Mouse (Mus musculus) midbrain, embryonic 15.5 days (tissue): Measurements from ENCODE around the gene Amdhd1. TPM values are rescaled to one million over a fixed set of nuclear protein-coding genes. Genes with fewer than 3 reads are reported as not detected.

Experiments
- ATAC-seq: fragments of 200-750 bp; cut with Nextera tagmentation; replicated peaks from 2 replicates; pipeline ENCODE4 v1.8.0; 2017; ENCODE audit warnings: moderate TSS enrichment
- H3K27ac ChIP-seq: fragments of 300-500 bp; sonication (generic); 2 replicates; pipeline ENCODE4 v1.5.1; 2015; ENCODE audit warnings: mild to moderate bottlenecking, inconsistent platforms
- H3K27me3 ChIP-seq: fragments of 300-500 bp; sonication (generic); replicated peaks from 2 replicates; pipeline ENCODE4 v1.6.1; 2015; ENCODE audit warnings: inconsistent platforms
- H3K36me3 ChIP-seq: fragments of 300-500 bp; sonication (generic); replicated peaks from 2 replicates; pipeline ENCODE4 v1.6.1; 2015; ENCODE audit warnings: inconsistent platforms
- H3K4me1 ChIP-seq: fragments of 300-500 bp; sonication (generic); 2 replicates; pipeline ENCODE4 v1.6.1; 2015; ENCODE audit warnings: inconsistent platforms
- H3K4me2 ChIP-seq: fragments of 300-500 bp; sonication (generic); 2 replicates; pipeline ENCODE4 v1.6.1; 2015; ENCODE audit warnings: inconsistent platforms, mild to moderate bottlenecking, moderate library complexity
- H3K4me3 ChIP-seq: fragments of 300-500 bp; sonication (generic); 2 replicates; pipeline ENCODE4 v1.5.1; 2015; ENCODE audit warnings: mild to moderate bottlenecking, inconsistent platforms
- H3K9ac ChIP-seq: fragments of 300-500 bp; sonication (generic); 2 replicates; pipeline ENCODE4 v1.6.1; 2015; ENCODE audit warnings: mild to moderate bottlenecking, inconsistent platforms
- H3K9me3 ChIP-seq: fragments of 300-500 bp; sonication (generic); 2 replicates; pipeline ENCODE4 v1.6.1; 2016; ENCODE audit warnings: inconsistent platforms
- WGBS: fragments of 180-500 bp; shearing (Covaris S2); methylation state at CpG from one replicate; pipeline ENCODE4 v1.1.7; 2015; ENCODE audit warnings: mixed read lengths; 5-methylcytosine and 5-hydroxymethylcytosine counted together
- polyA plus RNA-seq: library from polyadenylated mRNA; unstranded; fragments of >200 nt; fragmentation: Nextera tagmentation; extraction: Ambion mirVana; gene quantifications from 2 replicates; pipeline ENCODE4 v1.2.1, GENCODE M21; 2015

The Amdhd1 gene
- polyA plus RNA-seq, 1 experiment from 2014 or later = 0.06 TPM

GRCm38 (mm10) chr10:93488828-93489226, 51.0 kb downstream of the Amdhd1 start:
- Histone ChIP-seq H3K4me1 (peaks cover 8% of the 10 kb centered on the region), H3K9ac (no peak overlapping the region), H3K27me3 (no peaks in the 10 kb centered on the region), H3K4me2 (no peak overlapping the region), H3K36me3 (no peaks in the 10 kb centered on the region), H3K27ac (no peak overlapping the region), H3K4me3 (no peak overlapping the region), H3K9me3 (no peaks in the 10 kb centered on the region)
- ATAC-seq = no peak
- 75% methylated on average over 6 of the region's 6 CpGs for WGBS

- H3K27ac ChIP-seq = no peak within 1 kb of the TSS
- H3K4me1 ChIP-seq = peaks cover 8% of the 10 kb centered on the region
- no peaks in the 10 kb centered on the region for H3K9me3 ChIP-seq
- 45% methylated on average over 17 of the region's 17 CpGs for WGBS
- no peaks in the 10 kb centered on the region for H3K36me3 ChIP-seq
- H3K9ac ChIP-seq = no peak within 1 kb of the TSS
- no peaks in the 10 kb centered on the region for H3K27me3 ChIP-seq
- no peak within 1 kb of the TSS for H3K4me3 ChIP-seq
- no peak for ATAC-seq
- no peak within 1 kb of the TSS for H3K4me2 ChIP-seq
These were observed 51.6 kb downstream of the Amdhd1 start, which contains the start of gene Hal for GRCm38 (mm10) chr10:93488066-93488827. Hal (plus strand) TSS chr10:93488768.

GRCm38 (mm10) chr10:93486622-93487021, 53.2 kb downstream of the Amdhd1 start:
- peaks cover 6% of the 10 kb centered on the region; the same call in 1 of the 2 replicates for H3K36me3 ChIP-seq
- no peak overlapping the region for H3K4me3 ChIP-seq
- ATAC-seq = no peak
- H3K27ac ChIP-seq = no peak overlapping the region
- H3K9ac ChIP-seq = no peak overlapping the region
- H3K4me2 ChIP-seq = no peak overlapping the region
- no peaks in the 10 kb centered on the region for H3K9me3 ChIP-seq
- H3K27me3 ChIP-seq = no peaks in the 10 kb centered on the region
- WGBS = 24% methylated on average over 4 of the region's 4 CpGs
- peaks cover 8% of the 10 kb centered on the region for H3K4me1 ChIP-seq

- no peak overlapping the region for H3K9ac ChIP-seq
- peaks cover 13% of the 10 kb centered on the region; the same call in 1 of the 2 replicates for H3K36me3 ChIP-seq
- whole genome bisulfite sequencing = 83% methylated on average over 8 of the region's 8 CpGs
- no peak overlapping the region for H3K4me2 ChIP-seq
- H3K9me3 ChIP-seq = no peaks in the 10 kb centered on the region
- peak; percentile 46; the same call in 1 of the 2 replicates for ATAC-seq
- peaks cover 8% of the 10 kb centered on the region for H3K4me1 ChIP-seq
- H3K4me3 ChIP-seq = no peak overlapping the region
- H3K27ac ChIP-seq = no peak overlapping the region
- no peaks in the 10 kb centered on the region for H3K27me3 ChIP-seq
These were observed 54.7 kb downstream of the Amdhd1 start for GRCm38 (mm10) chr10:93485055-93485691.

- Histone ChIP-seq H3K4me3 (no peak overlapping the region), H3K4me1 (peaks cover 5% of the 10 kb centered on the region), H3K9ac (no peak overlapping the region), H3K36me3 (peaks cover 13% of the 10 kb centered on the region; the same call in 1 of the 2 replicates), H3K27me3 (no peaks in the 10 kb centered on the region), H3K9me3 (no peaks in the 10 kb centered on the region), H3K27ac (no peak overlapping the region), H3K4me2 (no peak overlapping the region)
- ATAC-seq = no peak
- 81% methylated on average over 8 of the region's 8 CpGs for WGBS
These were observed 55.3 kb downstream of the Amdhd1 start for GRCm38 (mm10) chr10:93484511-93484910.

Other genes with a start within 250 kb of the Amdhd1 start
- 7.5 and 7.9 TPM in 2 replicates for gene Elk3, start 228.9 kb downstream of the Amdhd1 start, polyA plus RNA-seq
- gene Lta4h, start 86.6 kb downstream of the Amdhd1 start, polyA plus RNA-seq = 84.9 and 85.9 TPM in 2 replicates
- gene Hal, start 51.3 kb downstream of the Amdhd1 start, polyA plus RNA-seq = 0.35 TPM in 1 of 2 replicates, not detected in the other
- 0.30 and 0.33 TPM in 2 replicates for gene Ccdc38, start 599 bp upstream of the Amdhd1 start, polyA plus RNA-seq
- gene Snrpf, start 49.7 kb upstream of the Amdhd1 start, polyA plus RNA-seq = 59.1 and 60.3 TPM in 2 replicates
- 1.2 and 1.8 TPM in 2 replicates for gene Ntn4, start 100.6 kb upstream of the Amdhd1 start, polyA plus RNA-seq